ENCODE assay signal across 27 mouse cellular contexts in the genomic region with DNA sequence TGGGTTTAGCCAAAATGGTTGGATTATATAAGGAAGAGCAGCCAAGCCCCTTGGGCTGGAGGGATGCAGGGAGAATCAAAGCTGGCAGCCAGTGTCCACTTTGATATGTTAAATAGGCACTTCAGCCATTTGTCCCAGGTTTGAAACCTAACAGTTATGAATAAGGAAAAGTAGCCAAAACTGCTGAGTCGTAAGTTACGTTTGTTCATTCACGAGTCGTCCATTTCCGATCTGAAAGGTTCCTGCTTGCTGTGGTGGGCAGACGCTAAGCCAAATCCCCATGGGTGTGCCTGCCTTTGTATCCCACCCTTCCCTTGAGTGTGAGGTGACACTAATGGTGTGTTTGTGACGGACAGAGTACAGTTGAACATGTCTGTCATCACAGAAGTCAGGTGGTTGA. TPM values are rescaled to one million over a fixed set of nuclear protein-coding genes. Genes with fewer than 3 reads are reported as not detected.
"Had no signal": no experiment of that assay in that cellular context is flagged by ENCODE, and none has a peak within 500 bp of the region (broad histone marks: within the 10 kb centered on the region; RNA-seq: fewer than 3 reads in every experiment).

No protein-coding gene starts in this region.

- H3K27me3 ChIP-seq: heart, embryonic 12.5 days; hindbrain, embryonic 12.5 days; intestine, embryonic 15.5 days; limb, embryonic 13.5 days; limb, embryonic 15.5 days; liver, embryonic 12.5 days had no signal

- H3K9ac ChIP-seq: heart, embryonic 12.5 days; hindbrain, embryonic 12.5 days; hindbrain, embryonic 14.5 days; intestine, embryonic 15.5 days; limb, embryonic 13.5 days; limb, embryonic 15.5 days; liver, embryonic 12.5 days; liver, embryonic 14.5 days had no signal

- H3K9me3 ChIP-seq: heart, embryonic 12.5 days; hindbrain, embryonic 10.5 days; hindbrain, embryonic 12.5 days; intestine, embryonic 15.5 days; limb, embryonic 13.5 days; limb, embryonic 15.5 days; liver, embryonic 12.5 days had no signal

- DNase-seq: gastrocnemius, postnatal 14 days; gastrocnemius, postnatal 36 days; heart, adult 2 months; heart, postnatal 10 days; heart, postnatal 4 days; kidney, adult 18-20 months; kidney, adult 8-10 months; kidney, postnatal 10 days; kidney, postnatal 25 days; kidney, postnatal 4 days; layer of hippocampus, adult 9-11 months; layer of hippocampus, postnatal 36 days; left cerebral cortex, postnatal 4 days had no signal

- H3K4me2 ChIP-seq: heart, embryonic 12.5 days; hindbrain, embryonic 12.5 days; hindbrain, embryonic 14.5 days; intestine, embryonic 15.5 days; limb, embryonic 13.5 days; limb, embryonic 15.5 days; liver, embryonic 12.5 days had no signal

- H3K36me3 ChIP-seq: heart, embryonic 12.5 days; hindbrain, embryonic 10.5 days; hindbrain, embryonic 12.5 days; intestine, embryonic 15.5 days; limb, embryonic 13.5 days; limb, embryonic 15.5 days; liver, embryonic 12.5 days had no signal

- H3K27ac ChIP-seq: heart, adult 2 months; hindbrain, embryonic 10.5 days; hindbrain, embryonic 12.5 days; hindbrain, embryonic 14.5 days; intestine, embryonic 15.5 days; layer of hippocampus, adult 2 months; limb, embryonic 13.5 days; limb, embryonic 15.5 days; liver, embryonic 12.5 days; liver, embryonic 14.5 days had no signal

- ATAC-seq: hindbrain, embryonic 16.5 days; inflammation-experienced regulatory T-cells, adult 6 months; intestine, embryonic 15.5 days; intestine, postnatal 0 days; liver, embryonic 12.5 days had no signal

- H3K4me3 ChIP-seq: heart, adult 2 months; heart, embryonic 12.5 days; hindbrain, embryonic 10.5 days; hindbrain, embryonic 12.5 days; intestine, embryonic 15.5 days; layer of hippocampus, adult 2 months; limb, embryonic 13.5 days; limb, embryonic 15.5 days; liver, embryonic 12.5 days had no signal

- H3K4me1 ChIP-seq: hindbrain, embryonic 12.5 days; limb, embryonic 13.5 days; limb, embryonic 15.5 days had no signal

RNA-seq across cellular contexts. Expression of a gene that starts 10.2 kb away (rescaled TPM):
- total RNA-seq: gastrocnemius, postnatal 14 days; gastrocnemius, postnatal 36 days; heart, adult 2 months; left cerebral cortex, postnatal 4 days; liver, adult 2 months had no signal
- polyA plus RNA-seq: heart, adult 2 months; inflammation-experienced regulatory T-cells, adult 6 months; liver, adult 2 months had no signal
